Mouse (Mus musculus) ES-E14 (cell line): ENCODE measurements at regions not wholly inside any gene's neighbourhood (a gene's known extent, or its start where the extent isn't known, plus 50 kb on each side); places are given as distances from the start of the nearest gene placed in this dataset.

Source experiments
- DNase-seq: peaks from one replicate; pipeline ENCODE4 v3.0.0-alpha.2; 2013; ENCODE audit warnings: low read depth, low spot score
- H3K27ac ChIP-seq: 2 replicates; pipeline ENCODE4 v1.5.1; 2012; ENCODE audit warnings: low read depth, mild to moderate bottlenecking, low read length, moderate library complexity, mixed read lengths; ENCODE audit not compliant: poor library complexity, insufficient read depth, severe bottlenecking
- H3K36me3 ChIP-seq: 2 replicates; pipeline ENCODE4 v1.6.1; 2012; ENCODE audit warnings: mild to moderate bottlenecking, low read length, moderate library complexity, mixed read lengths; ENCODE audit not compliant: control insufficient read depth, poor library complexity, insufficient read depth, severe bottlenecking
- H3K4me1 ChIP-seq, 2 experiments: fragments of 150-350 bp in 1 of 2; sonication (generic) in 1 of 2; 2 replicates each; pipeline ENCODE4 v1.6.1; 2012; ENCODE audit warnings: low read length in 2 of 2, mild to moderate bottlenecking in 1 of 2, mixed read lengths in 1 of 2; ENCODE audit not compliant: control insufficient read depth in 2 of 2, insufficient read depth in 2 of 2, poor library complexity in 1 of 2
- H3K4me3 ChIP-seq, 2 experiments: fragments of 150-350 bp in 1 of 2; sonication (generic) in 1 of 2; 2 replicates each; pipeline ENCODE4 v1.5.1; 2012; ENCODE audit warnings: low read length in 2 of 2, low read depth in 1 of 2, mild to moderate bottlenecking in 1 of 2, mixed read lengths in 1 of 2; ENCODE audit not compliant: insufficient read depth in 1 of 2, poor library complexity in 1 of 2, severe bottlenecking in 1 of 2
- H3K9ac ChIP-seq: 2 replicates; pipeline ENCODE4 v1.6.1; 2012; ENCODE audit warnings: low read depth, mild to moderate bottlenecking, low read length, mixed read lengths; ENCODE audit not compliant: poor library complexity, insufficient read depth, severe bottlenecking
- H3K9me3 ChIP-seq: fragments of 150-350 bp; sonication (generic); 2 replicates; pipeline ENCODE4 v1.6.1; 2012; ENCODE audit warnings: low read depth, mild to moderate bottlenecking, low read length; ENCODE audit not compliant: control insufficient read depth, insufficient read depth
- CHD2 ChIP-seq: IDR thresholded peaks from 2 replicates; pipeline ENCODE4 v1.6.1; 2014; ENCODE audit warnings: mild to moderate bottlenecking, low read depth, low read length, inconsistent platforms
- HCFC1 ChIP-seq: IDR thresholded peaks from 2 replicates; pipeline ENCODE4 v1.6.1; 2012; ENCODE audit warnings: low read length, inconsistent platforms, borderline replicate concordance; ENCODE audit not compliant: insufficient read depth
- MAFK ChIP-seq: IDR thresholded peaks from 2 replicates; pipeline ENCODE4 v1.6.1; 2014; ENCODE audit warnings: mild to moderate bottlenecking, low read depth, low read length, inconsistent platforms; ENCODE audit not compliant: insufficient read depth
- ZC3H11A ChIP-seq: IDR thresholded peaks from 2 replicates; pipeline ENCODE4 v1.6.1; 2012; ENCODE audit warnings: low read depth, mild to moderate bottlenecking, inconsistent platforms, low read length, borderline replicate concordance
- ZNF384 ChIP-seq: IDR thresholded peaks from 2 replicates; pipeline ENCODE4 v1.6.1; 2012; ENCODE audit warnings: low read depth, low read length, inconsistent platforms
- in situ Hi-C, 2 experiments: fragments of 600-800 bp; cut with MboI; formaldehyde crosslinking; loops; one replicate each; pipeline ENCODE4 v1.15.1; 2025; ENCODE audit warnings: low sequenced_read_pairs in 2 of 2, inconsistent platforms in 1 of 2; ENCODE audit not compliant: unreplicated experiment in 2 of 2

DNA sequence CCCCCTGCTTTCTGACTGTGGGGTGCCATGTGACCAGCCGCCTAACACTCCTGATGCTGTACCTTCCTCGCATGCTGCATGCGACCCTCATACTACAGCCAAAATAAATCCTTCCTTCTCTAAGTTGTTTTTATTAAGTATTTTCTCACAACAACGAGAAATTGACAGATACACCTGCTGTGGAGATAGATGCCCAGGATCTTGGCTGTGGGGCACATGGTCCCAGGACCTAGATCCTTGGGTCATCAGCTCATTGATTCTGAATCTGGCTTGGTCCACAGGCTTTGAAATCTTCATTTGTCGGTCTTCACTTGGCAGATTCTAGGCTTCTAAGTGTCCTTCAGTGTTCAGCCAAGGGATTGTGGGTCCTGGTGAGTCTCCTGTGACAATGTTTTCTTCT lies 100.4 kb upstream of the Gm5148 start:
- Histone ChIP-seq H3K9ac (no peak overlapping the region), H3K4me1 (no peaks in the 10 kb centered on the region), H3K27ac (no peak overlapping the region), H3K36me3 (no peaks in the 10 kb centered on the region), H3K4me3 (no peak overlapping the region), H3K9me3 (no peaks in the 10 kb centered on the region)
- DNase-seq = no peak
- TF ChIP-seq ZC3H11A = no peak
- TF ChIP-seq ZNF384 = no peak
- no peak for TF ChIP-seq CHD2
- no peak for TF ChIP-seq HCFC1
- no peak for TF ChIP-seq MAFK
- in situ Hi-C loops = no loop called here

GRCm38 (mm10) chr3:37819503-37819902 lies 95.2 kb upstream of the Gm5148 start:
- H3K27ac ChIP-seq = no peak overlapping the region
- no peak for DNase-seq
- H3K9me3 ChIP-seq = no peaks in the 10 kb centered on the region
- H3K9ac ChIP-seq = no peak overlapping the region
- TF ChIP-seq ZNF384 = no peak
- no peak for TF ChIP-seq HCFC1
- no peak for TF ChIP-seq MAFK
- TF ChIP-seq CHD2 = no peak
- TF ChIP-seq ZC3H11A = no peak
- H3K4me3 ChIP-seq = no peak overlapping the region
- in situ Hi-C loops = no loop called here
- H3K4me1 ChIP-seq = no peaks in the 10 kb centered on the region
- H3K36me3 ChIP-seq = no peaks in the 10 kb centered on the region

DNA sequence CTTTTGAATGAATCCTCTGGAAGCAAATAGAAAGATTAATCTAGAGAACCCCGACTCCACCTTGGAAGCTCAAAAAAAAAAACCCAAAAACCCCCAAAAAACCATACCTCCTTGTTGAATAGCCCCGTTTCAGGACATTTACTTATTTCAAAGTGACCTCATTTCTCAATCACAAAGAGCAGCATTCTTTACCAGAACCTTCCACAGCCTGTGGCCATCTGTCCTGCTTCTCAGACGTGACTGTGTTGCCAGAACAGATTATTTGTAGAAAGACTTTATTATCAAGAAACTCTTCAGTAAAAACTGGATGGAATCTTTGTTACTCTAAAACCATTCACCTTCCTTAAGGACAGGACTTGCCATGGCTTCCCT lies 93.1 kb upstream of the Gm5148 start:
- Histone ChIP-seq H3K9me3 (no peaks in the 10 kb centered on the region), H3K4me1 (no peaks in the 10 kb centered on the region), H3K27ac (no peak overlapping the region), H3K4me3 (no peak overlapping the region), H3K9ac (no peak overlapping the region), H3K36me3 (no peaks in the 10 kb centered on the region)
- TF ChIP-seq ZNF384 = no peak
- no peak for TF ChIP-seq ZC3H11A
- TF ChIP-seq MAFK = no peak
- no peak for TF ChIP-seq HCFC1
- TF ChIP-seq CHD2 = no peak
- DNase-seq = no peak
- in situ Hi-C loops = no loop called here

GRCm38 (mm10) chr3:37816781-37817433 lies 92.6 kb upstream of the Gm5148 start:
- no peak for TF ChIP-seq HCFC1
- TF ChIP-seq ZNF384 = no peak
- TF ChIP-seq MAFK = no peak
- TF ChIP-seq CHD2 = no peak
- no peak for TF ChIP-seq ZC3H11A
- H3K9me3 ChIP-seq = no peaks in the 10 kb centered on the region
- DNase-seq = no peak
- no peaks in the 10 kb centered on the region for H3K4me1 ChIP-seq
- no peak overlapping the region for H3K4me3 ChIP-seq
- H3K9ac ChIP-seq = no peak overlapping the region
- no peaks in the 10 kb centered on the region for H3K36me3 ChIP-seq
- H3K27ac ChIP-seq = no peak overlapping the region
- in situ Hi-C loops = no loop called here

DNA sequence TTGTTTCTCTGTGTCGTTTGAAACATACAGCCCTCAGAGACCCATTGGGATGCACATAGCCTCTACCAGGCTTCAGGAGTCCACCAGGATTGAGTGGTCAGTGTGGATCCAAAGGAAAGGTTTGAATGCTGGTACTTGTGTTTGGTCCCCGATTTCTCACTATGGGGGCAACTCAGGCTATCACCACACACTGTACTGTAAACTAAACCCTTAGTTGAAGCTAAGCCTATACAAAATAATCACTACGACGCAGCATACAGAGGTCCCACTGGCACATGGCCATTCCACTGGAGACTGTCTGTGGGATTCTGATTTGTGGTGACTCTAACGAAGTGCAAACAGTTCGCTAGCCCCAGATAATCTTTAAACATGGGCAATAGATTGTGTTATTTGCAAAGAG lies 91.5 kb upstream of the Gm5148 start:
- in situ Hi-C loops = no loop called here
- no peaks in the 10 kb centered on the region for H3K4me1 ChIP-seq
- H3K36me3 ChIP-seq = no peaks in the 10 kb centered on the region
- no peaks in the 10 kb centered on the region for H3K9me3 ChIP-seq
- no peak overlapping the region for H3K27ac ChIP-seq
- H3K9ac ChIP-seq = no peak overlapping the region
- no peak for TF ChIP-seq HCFC1
- TF ChIP-seq ZNF384 = no peak
- no peak for TF ChIP-seq MAFK
- no peak for TF ChIP-seq CHD2
- no peak for TF ChIP-seq ZC3H11A
- DNase-seq = no peak
- H3K4me3 ChIP-seq = no peak overlapping the region
